Mouse (Mus musculus): Measurements from ENCODE around the gene Sik3.

The Sik3 gene

GRCm38 (mm10) chr9:46012091-46013008, at the start of gene Sik3, which contains the start of gene Pafah1b2:
TSS of gene Sik3 (plus strand) at chr9:46012820.
TSS of gene Pafah1b2 (minus strand) at chr9:46012690.
- DNase-seq: peak; percentile 96

GRCm38 (mm10) chr9:45963577-45963976, 49.0 kb upstream of the Sik3 start:
- no peak for DNase-seq

DNA sequence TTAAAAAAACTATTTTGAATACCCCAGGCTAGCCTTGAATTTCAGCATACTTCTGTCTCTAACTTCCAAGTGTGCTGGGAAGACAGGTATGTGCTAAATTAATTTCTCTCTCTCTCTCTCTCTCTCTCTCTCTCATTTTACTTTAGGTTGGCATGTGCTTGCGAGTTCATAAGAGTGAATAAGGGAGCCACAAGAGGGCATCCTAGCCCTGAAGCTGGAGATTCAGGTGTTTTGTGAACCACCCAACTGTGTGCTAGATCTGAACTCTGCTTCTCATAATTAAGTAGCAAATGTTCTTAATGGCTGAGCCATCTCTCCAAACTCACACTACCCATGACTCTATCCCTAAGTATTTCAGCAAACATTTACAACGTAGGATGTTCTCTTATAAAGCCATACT, 35.7 kb upstream of the Sik3 start:
- no peak for DNase-seq

GRCm38 (mm10) chr9:45979778-45980177, 32.8 kb upstream of the Sik3 start:
- DNase-seq: no peak

DNA sequence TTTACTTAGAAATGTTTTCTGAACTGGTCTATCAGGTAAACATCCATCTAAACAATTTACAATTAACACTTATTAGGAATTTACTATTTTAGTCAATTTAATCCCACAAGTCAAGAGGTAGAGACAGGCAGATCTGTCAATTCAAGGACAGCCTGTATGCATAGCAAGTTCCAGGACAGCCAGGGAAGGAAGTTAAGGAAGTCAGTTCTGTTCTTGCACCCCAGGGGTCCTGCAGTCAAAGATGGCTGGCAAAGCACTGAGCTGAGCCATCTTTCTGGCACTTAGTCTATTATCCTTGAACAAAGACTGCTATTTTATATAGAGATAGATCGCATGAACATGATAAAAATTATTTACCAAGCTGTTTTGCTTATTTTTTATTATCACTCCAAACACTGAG, 32.0 kb upstream of the Sik3 start:
- DNase-seq: no peak

DNA sequence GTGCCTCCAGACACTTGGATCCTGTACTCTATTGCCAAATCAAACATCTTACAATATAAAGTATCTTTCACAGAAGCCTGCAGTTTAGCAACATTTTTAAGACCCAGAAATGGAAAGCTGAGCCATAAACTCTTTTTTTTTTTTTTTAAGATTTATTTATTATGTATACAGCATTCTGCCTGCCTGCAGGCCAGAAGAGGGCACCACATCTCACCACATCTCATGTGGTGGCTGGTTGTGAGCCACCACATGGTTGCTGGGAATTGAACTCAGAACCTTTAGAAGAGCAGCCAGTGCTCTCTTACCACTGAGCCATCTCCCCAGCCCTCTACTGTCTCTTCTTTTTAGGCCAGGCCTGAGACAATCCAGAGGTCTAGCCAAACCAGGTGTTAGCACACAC, 31.3 kb upstream of the Sik3 start:
- no peak for DNase-seq

DNA sequence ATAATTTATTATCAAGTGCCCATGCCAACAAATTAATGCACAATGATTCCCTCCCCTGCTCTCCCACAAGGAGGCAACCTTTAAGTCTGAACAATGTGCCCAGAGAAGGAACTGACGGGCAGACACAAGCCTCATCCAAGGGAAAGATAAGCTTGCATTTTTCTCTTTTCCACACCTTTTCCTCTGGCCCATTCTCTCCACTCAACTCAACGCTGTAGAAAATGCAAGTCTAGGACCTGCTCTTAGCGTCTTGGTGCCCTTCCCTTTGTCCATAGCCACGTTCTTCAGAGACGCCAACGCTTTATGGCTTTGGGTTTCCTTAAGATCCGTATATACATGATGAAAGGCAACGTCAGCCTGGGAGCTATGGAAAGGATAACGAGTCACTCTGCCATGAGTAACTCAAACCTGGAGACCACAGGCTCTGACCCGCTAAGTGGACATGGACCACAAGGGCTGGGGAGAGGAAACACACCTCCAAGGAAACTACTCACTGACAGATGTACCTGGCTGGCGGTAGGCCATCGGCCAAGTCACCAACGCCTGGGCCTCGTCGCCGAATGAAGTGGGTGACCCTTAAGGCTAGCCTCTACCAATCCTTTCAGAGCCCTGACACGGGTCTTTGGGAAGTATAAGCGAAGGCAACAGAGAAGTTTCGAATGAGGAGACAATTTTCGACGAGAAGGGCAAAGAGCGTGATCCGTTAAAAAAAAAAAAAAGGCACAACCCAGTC, 28.8 kb upstream of the Sik3 start:
- peak; percentile 32 for DNase-seq

GRCm38 (mm10) chr9:45984409-45985228, 28.0 kb upstream of the Sik3 start:
- peak; percentile 89 for DNase-seq

GRCm38 (mm10) chr9:45985229-45985567, 27.4 kb upstream of the Sik3 start:
- DNase-seq: peak; percentile 58

- DNase-seq: no peak
These were observed 13.6 kb upstream of the Sik3 start for GRCm38 (mm10) chr9:45999009-45999408.

DNA sequence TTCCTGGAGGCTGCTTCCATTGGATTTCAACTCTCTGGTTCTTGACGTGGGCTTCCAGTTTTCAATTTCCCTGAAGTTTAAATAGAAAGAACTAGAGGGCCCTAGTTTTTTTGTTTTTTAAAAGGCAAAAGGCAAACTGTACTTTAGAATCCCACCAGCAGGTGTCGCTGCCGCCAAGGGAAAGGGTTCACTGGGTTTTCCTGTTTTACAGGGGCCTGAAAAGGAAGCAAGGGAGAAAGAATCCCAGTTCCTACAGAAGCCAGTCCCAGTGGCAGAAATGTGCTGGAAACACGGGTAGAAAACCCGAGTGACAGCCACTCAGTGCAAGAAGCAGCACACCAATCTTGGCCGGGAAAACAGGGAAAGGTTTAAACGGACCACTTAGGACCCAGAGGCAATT, 8.9 kb upstream of the Sik3 start:
- peak; percentile 71 for DNase-seq

DNA sequence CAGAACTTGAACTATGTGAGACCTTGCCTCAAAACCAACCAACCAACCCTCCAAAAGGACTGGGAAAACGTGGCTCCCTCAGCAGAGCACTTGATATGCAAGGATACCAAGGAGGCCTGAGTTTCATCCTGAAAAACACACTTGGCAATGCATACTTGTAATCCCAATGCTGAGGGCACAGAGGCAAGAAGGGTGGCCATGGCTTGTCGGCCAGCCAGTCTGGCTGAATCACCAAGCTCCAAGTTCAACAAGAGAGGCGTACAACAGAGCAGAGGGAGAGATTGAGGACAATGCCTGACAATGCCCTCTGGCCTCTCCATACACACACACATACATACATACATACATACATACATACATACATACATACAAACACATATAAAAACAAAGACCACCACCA, 8.1 kb upstream of the Sik3 start:
- DNase-seq: no peak

DNA sequence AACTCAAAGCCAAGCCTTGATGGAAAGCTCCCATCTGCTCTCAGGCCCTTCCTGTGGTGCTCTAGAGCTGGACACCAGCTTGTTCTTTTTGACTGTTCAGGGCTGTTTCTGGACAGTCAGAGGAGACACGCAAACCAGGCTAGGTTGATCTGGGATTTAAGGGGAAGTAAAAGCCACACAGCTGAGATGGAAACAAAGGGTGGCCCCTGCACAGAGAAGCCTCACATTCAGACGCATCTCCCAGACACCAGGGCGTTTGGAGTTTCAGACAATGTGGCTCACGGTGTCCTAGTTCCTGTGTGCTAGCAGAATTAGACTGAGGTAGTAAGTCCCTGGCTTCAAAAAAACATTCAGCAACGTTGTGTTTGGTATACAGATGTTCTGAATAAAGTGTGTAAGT, 6.4 kb upstream of the Sik3 start:
- no peak for DNase-seq

DNA sequence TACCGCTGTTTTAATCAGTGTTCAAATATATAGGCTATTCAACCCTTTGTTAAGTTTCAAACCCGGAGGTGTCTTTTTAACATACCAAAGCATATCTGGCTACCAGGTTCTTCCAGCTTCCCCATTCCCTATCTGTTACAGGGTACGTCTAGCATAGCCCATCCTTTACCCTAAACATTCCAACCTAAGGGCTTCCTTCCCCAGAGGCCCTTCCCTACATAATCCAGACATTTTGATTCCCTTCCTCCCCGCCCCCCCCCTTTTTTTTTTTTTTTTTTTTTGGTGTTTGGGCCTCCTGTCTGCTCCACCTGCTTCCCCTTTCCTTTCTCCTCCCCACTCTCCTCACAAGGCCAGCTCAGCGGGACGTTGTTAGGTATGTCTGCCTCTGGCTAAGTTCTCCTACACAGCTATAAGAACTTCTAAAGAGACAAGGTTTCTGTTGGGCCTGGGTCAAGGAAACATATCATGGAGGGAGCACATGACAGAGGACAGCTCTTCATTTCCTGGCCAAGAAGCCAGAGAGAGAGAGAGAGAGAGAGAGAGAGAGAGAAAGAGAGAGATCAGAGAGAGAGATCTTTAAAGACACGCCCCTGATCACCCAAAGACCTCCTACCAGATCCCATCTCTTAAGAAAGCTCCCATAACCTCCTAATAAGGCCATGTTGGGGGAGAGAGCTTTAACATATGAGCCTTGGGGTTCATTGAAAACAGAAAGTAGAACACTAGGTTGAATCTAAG, 3.5 kb upstream of the Sik3 start:
- no peak for DNase-seq

- DNase-seq: no peak
These were observed 3.0 kb upstream of the Sik3 start for GRCm38 (mm10) chr9:46009669-46009983.

DNA sequence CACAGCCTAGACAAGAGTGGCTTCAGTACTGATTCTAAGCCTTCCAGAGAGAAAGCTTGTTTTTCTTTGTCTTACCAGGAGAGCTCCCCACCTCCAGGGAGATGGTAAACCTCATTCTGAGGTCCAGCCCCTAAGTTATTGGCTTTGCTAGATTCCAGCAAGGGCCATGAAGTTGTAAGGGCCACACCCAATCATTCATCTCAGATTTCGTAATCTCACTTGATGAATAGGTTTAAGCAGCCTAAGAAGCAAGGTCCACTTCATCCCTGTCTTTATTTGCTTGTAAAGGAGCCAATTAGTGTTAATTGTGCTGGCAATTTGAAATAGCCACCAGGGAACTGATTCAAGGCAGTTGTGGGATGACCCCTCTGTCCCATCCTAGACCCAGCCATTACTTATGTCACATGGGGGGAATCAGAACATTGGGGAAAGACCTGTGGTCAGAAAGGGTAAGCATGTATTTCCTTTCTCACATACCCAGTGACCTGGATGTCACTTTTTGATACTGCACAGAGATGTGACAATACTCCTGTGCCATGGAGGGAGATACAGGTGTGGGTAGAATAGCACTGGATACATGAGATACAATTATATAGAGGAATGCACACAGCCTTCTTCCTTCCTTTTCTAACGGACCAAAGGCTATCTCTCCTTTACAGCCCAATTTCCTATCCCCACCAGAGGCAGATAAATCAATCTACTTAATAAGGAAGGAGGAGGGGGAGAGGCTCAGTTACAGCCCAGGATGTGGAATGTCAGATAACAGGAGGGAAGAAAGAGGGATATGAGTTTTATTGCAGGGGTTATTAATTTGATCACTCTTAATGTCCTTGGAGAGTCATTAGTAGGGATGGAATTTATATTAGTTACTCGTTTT, 1.3 kb upstream of the Sik3 start:
- DNase-seq: no peak

GRCm38 (mm10) chr9:46013009-46013586, 478 bp downstream of the Sik3 start:
- peak; percentile 69 for DNase-seq

DNA sequence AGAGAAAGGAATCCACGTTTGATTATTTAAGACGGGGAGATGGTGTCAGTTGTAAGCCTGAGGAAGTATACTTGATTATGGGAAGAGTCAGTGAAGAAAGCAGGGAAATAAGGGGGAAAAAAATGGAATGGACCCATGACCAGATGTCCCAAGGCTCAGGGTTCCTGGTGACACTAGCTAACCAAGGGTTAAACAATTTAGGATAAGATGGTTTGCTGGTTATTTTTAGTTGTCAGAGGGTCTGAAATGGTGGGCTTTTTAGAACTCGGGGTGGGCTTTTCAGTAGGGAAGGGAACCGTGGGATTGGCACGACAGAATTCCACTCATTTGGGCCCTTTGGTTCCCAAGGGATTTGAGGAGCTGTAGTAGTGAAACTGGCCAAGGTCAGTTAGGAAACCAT, 996 bp downstream of the Sik3 start:
- no peak for DNase-seq

DNA sequence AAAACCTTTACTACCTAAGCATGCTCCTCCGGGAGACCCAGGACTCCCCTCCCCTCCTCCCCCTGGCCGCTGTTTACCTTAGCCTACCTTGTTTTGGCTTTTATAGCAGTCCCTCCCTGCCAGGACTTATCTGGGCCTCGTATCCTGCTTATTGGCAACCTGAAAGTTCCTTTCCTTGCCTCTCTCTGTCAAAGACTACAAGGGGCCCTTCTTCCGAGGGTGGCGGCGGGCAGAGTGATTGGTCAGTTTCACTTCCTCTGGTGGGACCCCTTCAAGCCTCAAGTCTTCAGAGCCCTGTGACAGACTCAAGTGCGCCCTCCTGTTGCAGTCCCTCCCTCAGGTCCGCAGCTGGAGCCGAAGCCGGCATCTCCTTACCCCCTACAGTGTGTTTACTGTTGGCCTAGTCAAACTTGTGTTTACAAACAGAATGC, 1.6 kb downstream of the Sik3 start:
- DNase-seq: peak; percentile 38

DNA sequence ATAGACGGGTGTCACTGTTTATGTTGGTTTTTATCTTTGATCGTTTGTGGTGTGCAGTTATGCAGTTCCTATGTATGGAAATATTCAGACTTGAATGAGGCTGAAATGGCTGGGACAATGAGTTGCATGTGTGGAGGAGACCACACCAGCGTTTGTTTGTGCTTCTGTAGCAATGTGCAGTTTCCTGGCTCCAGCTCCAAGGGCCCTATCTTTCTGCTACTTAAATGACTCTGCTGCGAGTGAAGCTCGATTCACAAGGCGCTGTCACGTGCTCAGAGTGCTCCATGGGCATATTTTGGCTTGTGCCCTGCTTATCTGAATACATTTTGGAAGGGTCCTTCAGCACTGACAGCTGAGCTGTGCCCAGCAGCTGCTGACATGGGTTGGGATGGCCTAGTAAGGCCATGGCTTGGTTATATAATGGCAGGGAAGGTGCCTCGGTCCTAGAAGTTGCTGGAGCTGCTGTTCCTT, 2.5 kb downstream of the Sik3 start:
- DNase-seq: peak; percentile 45

DNA sequence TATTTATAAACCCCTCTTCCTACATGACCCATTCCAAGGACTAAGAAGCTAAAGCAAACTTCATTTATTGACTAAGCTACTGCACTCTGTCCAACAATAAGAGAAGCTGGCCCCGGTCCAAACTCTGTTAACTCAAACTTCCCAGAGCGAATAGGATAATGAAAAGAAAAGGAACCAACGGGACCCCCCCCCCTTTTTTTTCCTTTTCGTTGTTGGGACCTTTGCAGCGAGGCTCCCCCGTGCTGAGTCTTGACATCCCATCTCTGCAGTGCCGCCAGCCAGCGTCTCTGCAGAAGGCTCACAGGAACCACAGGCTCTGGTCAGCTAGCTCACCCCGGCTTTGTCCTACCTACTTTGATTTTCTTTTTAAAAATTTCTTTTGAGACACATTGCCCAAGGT, 3.2 kb downstream of the Sik3 start:
- no peak for DNase-seq
